Mouse (Mus musculus): ENCODE data around the gene Scp2d1. TPM values are rescaled to one million over a fixed set of nuclear protein-coding genes. Genes with fewer than 3 reads are reported as not detected.
"Not testable (repeated sequence)": the region's sequence is repeated elsewhere in the genome, so short reads cannot be mapped to it uniquely, and the experiment has no call there.

The Scp2d1 gene
- not detected in 2 replicates for total RNA-seq (2017)

- not testable (repeated sequence) for ATAC-seq (replicated peaks; ENCODE audit: low read depth, poor library complexity, severe bottlenecking)
Observed at GRCm38 (mm10) chr2:144823356-144823755, at the start of gene Scp2d1. TSS of gene Scp2d1 (plus strand) at chr2:144823656.

- ATAC-seq (replicated peaks; ENCODE audit: low read depth, poor library complexity, severe bottlenecking), result no peak
Observed at GRCm38 (mm10) chr2:144774636-144775160, 48.8 kb upstream of the Scp2d1 start.

- no peak for ATAC-seq (replicated peaks; ENCODE audit: low read depth, poor library complexity, severe bottlenecking)
Observed at GRCm38 (mm10) chr2:144775626-144776025, 47.8 kb upstream of the Scp2d1 start.

- no peak for ATAC-seq (replicated peaks; ENCODE audit: low read depth, poor library complexity, severe bottlenecking)
Observed at GRCm38 (mm10) chr2:144779263-144779662, 44.2 kb upstream of the Scp2d1 start.

- ATAC-seq (replicated peaks; ENCODE audit: low read depth, poor library complexity, severe bottlenecking), result no peak
Observed at GRCm38 (mm10) chr2:144780731-144781130, 42.7 kb upstream of the Scp2d1 start.

- no peak for ATAC-seq (replicated peaks; ENCODE audit: low read depth, poor library complexity, severe bottlenecking)
Observed at GRCm38 (mm10) chr2:144781871-144782270, 41.6 kb upstream of the Scp2d1 start.

GRCm38 (mm10) chr2:144782481-144782880, 41.0 kb upstream of the Scp2d1 start:
- ATAC-seq (replicated peaks; ENCODE audit: low read depth, poor library complexity, severe bottlenecking), result no peak

- no peak for ATAC-seq (replicated peaks; ENCODE audit: low read depth, poor library complexity, severe bottlenecking)
Observed at GRCm38 (mm10) chr2:144783190-144783589, 40.3 kb upstream of the Scp2d1 start.

GRCm38 (mm10) chr2:144783831-144784230, 39.6 kb upstream of the Scp2d1 start:
- no peak for ATAC-seq (replicated peaks; ENCODE audit: low read depth, poor library complexity, severe bottlenecking)

- no peak for ATAC-seq (replicated peaks; ENCODE audit: low read depth, poor library complexity, severe bottlenecking)
Observed at GRCm38 (mm10) chr2:144791671-144792294, 31.7 kb upstream of the Scp2d1 start.

GRCm38 (mm10) chr2:144797515-144797914, 25.9 kb upstream of the Scp2d1 start:
- no peak for ATAC-seq (replicated peaks; ENCODE audit: low read depth, poor library complexity, severe bottlenecking)

- no peak for ATAC-seq (replicated peaks; ENCODE audit: low read depth, poor library complexity, severe bottlenecking)
Observed at GRCm38 (mm10) chr2:144807766-144808754, 15.4 kb upstream of the Scp2d1 start.

GRCm38 (mm10) chr2:144828457-144828985, 5.1 kb downstream of the Scp2d1 start:
- ATAC-seq (replicated peaks; ENCODE audit: low read depth, poor library complexity, severe bottlenecking), result no peak

- no peak for ATAC-seq (replicated peaks; ENCODE audit: low read depth, poor library complexity, severe bottlenecking)
Observed at GRCm38 (mm10) chr2:144836667-144837311, 13.3 kb downstream of the Scp2d1 start.

- ATAC-seq (replicated peaks; ENCODE audit: low read depth, poor library complexity, severe bottlenecking), result no peak
Observed at GRCm38 (mm10) chr2:144837312-144837679, 13.8 kb downstream of the Scp2d1 start.

- ATAC-seq (replicated peaks; ENCODE audit: low read depth, poor library complexity, severe bottlenecking), result no peak
Observed at GRCm38 (mm10) chr2:144868827-144869226, 45.4 kb downstream of the Scp2d1 start.

Data from common myeloid progenitor, adult 5-6 weeks (primary cell).